Mouse (Mus musculus) E14TG2a.4 (cell line): ENCODE results near the gene Dnajb1.

ENCODE experiments used
- CTCF ChIP-seq: conservative IDR thresholded peaks from 2 replicates; pipeline ENCODE4 v1.5.1; 2014; ENCODE audit warnings: low read length
- NANOG ChIP-seq: IDR thresholded peaks from 2 replicates; pipeline ENCODE4 v1.6.1; 2014; ENCODE audit warnings: borderline replicate concordance, low read length, mixed read lengths
- POU5F1 ChIP-seq: IDR thresholded peaks from 2 replicates; pipeline ENCODE4 v1.6.1; 2014; ENCODE audit warnings: low read length, borderline replicate concordance

DNA sequence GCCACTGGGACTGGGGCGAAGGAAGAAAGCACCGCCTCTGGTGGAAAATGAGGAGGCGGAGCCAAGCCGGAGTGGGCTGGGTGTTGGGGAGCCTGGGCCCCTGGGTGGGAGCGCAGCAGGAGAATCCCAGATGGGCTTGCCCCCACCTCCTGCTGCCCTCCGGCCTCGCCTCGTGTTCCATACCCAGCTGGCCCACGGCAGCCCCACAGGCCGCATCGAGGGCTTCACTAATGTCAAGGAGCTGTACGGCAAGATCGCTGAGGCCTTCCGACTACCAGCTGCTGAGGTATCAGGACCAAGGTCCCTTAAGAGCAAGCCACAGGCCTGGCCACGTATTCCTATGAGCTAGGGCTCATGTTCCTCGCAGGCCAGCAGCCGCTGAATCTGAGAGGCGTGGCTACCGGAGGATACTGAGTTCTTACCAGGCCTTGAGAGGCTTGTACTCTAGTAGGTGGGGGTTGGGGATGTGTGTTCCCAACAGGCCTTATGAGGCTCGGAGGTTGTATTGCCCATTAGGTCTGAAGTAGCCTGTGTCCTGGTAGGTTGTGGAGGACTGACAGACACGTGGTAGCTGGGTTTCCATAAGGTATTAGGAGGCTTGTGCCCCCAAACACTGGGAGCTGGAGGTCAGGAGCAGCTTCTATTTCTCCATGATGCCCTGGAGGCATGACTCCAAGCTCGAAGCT is 53.1 kb downstream of the Dnajb1 start:
- TF ChIP-seq CTCF (no peak), POU5F1 (no peak), NANOG (no peak)
